Mouse (Mus musculus) frontal cortex, adult 2 months (tissue): ENCODE results near the gene Ciapin1. TPM values are rescaled to one million over a fixed set of nuclear protein-coding genes. Genes with fewer than 3 reads are reported as not detected.

Experiments used
- DNase-seq, 2 experiments: peaks; one replicate each; pipeline ENCODE4 v3.0.0; 2022; ENCODE audit warnings: low spot score in 1 of 2; ENCODE audit errors: extremely low spot score in 1 of 2
- polyA plus RNA-seq: library from polyadenylated mRNA; depleted of rRNA; stranded (reverse); fragments of >200 nt; gene quantifications from 2 replicates; pipeline ENCODE4 v1.2.3, GENCODE M21; 2012

Gene Ciapin1
- polyA plus RNA-seq, 1 experiment, result 44.8 TPM

- no peak for DNase-seq
These were observed 27.3 kb downstream of the Ciapin1 start for GRCm38 (mm10) chr8:94810855-94811254.

GRCm38 (mm10) chr8:94810153-94810552 is 28.0 kb downstream of the Ciapin1 start, which contains the start of gene Ccl17:
Ccl17 (plus strand) TSS chr8:94810453.
- DNase-seq, result no peak

DNA sequence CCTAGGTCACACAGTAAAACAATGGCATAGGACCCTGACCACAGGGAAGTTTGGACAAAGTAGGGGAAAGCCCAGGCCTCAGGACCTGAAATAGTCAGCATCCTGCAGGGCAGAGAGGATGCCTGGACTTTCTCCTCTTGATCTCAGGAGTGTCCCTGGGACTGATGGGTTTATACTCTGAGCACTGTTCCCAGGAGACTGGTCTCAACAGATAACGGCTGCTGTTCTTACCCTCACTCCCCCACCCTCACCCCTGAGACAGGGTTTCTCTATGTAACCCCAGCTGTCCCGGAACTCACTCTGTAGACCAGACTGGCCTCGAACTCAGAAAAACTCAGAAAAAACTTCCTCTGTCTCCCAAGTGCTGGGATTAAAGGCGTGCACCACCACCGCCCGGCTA is 29.8 kb downstream of the Ciapin1 start:
- DNase-seq, result no peak

DNA sequence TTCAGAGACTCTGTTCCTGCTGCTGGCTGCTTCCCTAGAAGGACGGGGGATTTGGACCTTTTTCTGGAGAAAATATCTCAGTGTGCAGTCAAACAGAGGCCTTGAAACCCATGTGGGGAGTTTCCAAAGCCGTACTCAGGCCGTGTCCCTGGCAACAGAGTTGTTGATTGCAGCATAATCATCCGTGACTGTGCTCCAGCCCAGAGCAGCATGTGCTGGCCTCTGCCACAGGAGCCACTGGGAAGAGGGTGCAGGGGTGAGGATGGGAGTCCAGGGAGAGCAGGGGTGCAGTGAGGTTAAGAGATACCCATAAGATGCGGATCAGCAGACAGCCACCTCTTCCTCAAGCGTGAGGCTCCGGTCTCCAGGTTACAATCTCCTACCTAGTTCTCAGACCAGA is 30.7 kb downstream of the Ciapin1 start:
- DNase-seq, result no peak

GRCm38 (mm10) chr8:94805811-94806210 is 32.3 kb downstream of the Ciapin1 start:
- DNase-seq, result no peak

DNA sequence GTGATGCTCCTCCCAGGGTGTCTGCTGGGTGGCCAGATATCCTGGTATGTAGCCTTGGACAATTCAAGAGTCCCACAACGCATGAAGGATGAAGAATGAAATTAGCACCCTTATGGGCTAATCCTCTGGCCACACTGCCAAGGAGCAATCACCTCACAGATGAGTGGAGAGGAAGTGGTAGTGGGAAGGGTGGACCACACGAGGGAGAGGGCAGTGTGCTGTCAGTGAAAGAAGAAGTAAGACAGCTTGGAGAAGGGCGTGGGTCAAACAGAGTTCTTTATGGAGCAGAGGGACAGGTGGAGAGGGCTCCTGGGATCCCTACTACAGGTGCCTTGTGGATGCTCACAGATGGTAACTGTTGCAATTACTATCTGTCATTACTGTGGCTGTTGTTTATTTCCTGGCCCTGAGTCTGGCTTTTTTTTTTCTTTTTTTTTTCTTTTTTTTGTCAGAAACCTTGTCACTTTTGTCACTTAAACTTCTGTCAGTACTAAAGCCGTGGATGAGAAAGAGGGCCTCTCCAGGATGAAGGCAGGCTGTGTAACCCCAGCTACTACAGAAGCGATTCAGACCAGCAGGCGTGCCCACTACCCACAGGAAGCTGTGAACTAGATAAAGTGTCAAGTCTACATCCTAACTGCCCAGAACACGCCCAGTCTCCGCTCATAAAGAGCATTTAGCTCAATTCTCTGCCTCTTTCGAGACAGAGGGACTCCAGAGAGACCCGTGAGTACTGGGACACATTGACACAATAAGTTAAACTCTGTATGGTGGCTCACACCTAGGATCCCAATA is 33.4 kb downstream of the Ciapin1 start:
- no peak for DNase-seq

- peak in 1 of 2 experiments; percentile 81 for DNase-seq
These were observed 34.6 kb downstream of the Ciapin1 start for GRCm38 (mm10) chr8:94803551-94803950.

GRCm38 (mm10) chr8:94802375-94802774 is 35.8 kb downstream of the Ciapin1 start:
- no peak for DNase-seq

GRCm38 (mm10) chr8:94801293-94802095 is 36.7 kb downstream of the Ciapin1 start:
- peak; percentile 64 to 86 for DNase-seq

- DNase-seq, result peak; percentile 64 to 80
These were observed 37.7 kb downstream of the Ciapin1 start for GRCm38 (mm10) chr8:94800278-94800968.

DNA sequence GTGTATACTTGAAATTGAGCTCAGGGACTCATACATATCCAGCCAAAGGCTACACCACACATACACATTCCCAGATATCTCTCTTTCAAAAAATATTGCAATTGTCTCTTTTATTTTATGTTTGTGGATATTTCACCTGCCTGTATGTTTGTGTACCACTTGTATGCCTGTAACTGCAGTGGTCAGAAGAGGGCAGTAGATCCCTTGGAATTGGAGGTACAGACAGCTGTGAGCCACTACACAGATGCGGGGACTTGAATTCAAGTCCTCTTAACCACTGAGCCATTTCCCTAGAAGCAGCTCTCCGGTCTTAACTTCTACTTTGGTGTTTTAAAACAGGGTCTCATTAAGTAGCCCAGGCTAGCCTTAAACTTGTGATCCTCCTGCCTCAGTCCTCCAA is 43.4 kb downstream of the Ciapin1 start:
- no peak for DNase-seq

DNA sequence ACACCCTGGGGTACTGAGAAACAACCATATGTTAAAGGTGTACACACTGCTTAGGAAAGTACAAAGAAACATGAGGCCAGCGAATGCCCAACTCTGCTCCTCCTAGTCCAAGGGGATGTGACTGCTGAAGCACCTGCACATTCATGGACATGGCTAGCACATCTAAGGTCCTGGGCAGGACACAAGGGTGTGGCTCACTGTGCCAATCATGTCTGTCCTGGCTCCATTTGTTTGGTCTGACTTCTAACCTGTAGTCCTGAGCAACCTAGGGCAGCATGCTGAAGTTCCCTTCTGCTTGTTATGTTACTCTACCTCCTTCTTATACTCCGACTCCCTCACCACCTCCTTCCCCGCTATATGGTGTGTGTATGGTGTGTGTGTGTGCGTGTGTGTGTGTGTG is 43.8 kb downstream of the Ciapin1 start:
- no peak for DNase-seq

GRCm38 (mm10) chr8:94789256-94789955 is 48.8 kb downstream of the Ciapin1 start:
- no peak for DNase-seq

- no peak for DNase-seq
These were observed 50.3 kb downstream of the Ciapin1 start for GRCm38 (mm10) chr8:94787524-94788501.

- DNase-seq, result no peak
These were observed 52.1 kb downstream of the Ciapin1 start for GRCm38 (mm10) chr8:94785995-94786595.

DNA sequence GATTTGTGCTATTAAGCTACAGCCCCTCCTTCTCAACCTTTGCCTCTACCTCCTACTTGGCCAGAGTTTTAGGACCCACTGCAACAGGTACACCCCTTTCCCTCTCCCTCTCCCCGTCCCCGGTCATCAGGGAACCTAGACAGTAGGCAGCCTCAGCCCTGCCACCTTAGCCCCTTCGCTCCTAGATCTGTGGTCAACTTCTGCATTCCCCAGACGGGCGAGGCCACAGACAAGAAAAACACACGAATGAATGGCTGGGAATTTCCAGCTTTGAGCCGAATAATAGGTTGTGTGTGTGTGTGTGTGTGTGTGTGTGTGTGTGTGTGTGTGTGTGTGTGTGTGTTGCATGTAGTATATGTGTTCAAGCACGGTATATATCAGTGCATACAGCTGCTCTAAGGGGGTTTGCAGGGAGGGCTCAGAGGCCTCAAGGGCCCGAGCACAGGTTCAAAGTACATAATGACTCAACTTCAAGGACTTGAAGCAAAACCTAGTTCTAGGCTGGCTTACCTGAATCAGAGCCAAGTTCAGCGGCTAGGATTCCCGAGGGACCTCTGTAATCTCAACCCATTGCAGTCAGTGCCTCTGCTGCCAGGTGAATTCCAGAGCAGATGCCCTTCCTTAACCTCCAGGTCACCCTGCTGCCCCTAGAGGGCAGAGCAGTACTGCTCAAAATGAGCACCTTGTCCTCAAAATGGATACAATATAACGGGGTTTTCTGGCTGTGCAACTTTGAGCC is 52.7 kb downstream of the Ciapin1 start:
- DNase-seq, result peak in 1 of 2 experiments; percentile 37

DNA sequence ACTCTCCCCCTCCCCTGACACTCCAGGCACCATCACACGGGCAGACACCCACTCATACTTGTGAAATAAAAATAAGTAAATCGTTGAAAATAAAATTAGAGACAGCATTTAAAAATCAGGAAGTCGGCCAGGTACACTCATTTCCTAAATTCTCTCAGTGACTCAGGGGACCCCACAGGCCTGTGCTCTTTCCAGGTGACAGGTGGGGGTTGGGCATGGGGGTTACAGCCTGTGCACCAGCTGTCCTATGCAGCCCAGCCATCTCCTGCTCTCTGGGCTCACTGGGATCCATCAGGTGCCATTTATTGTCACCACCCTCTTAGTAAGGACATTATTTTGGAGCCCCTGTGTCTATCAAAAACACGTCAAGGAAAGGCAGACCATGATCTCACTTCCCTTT is 54.3 kb downstream of the Ciapin1 start:
- DNase-seq, result peak in 1 of 2 experiments; percentile 43

- DNase-seq, result peak in 1 of 2 experiments; percentile 57
These were observed 56.3 kb downstream of the Ciapin1 start for GRCm38 (mm10) chr8:94781838-94782235.
